Mouse (Mus musculus): Measurements from ENCODE around the gene Smarcc2. TPM values are rescaled to one million over a fixed set of nuclear protein-coding genes. Genes with fewer than 3 reads are reported as not detected.

The Smarcc2 gene
- polyA plus RNA-seq, 1 experiment from 2014 or later: 57.5 TPM

GRCm38 (mm10) chr10:128436376-128436775 lies 22.7 kb upstream of the Smarcc2 start:
- H3K27me3 ChIP-seq (ENCODE audit: control insufficient read depth, insufficient read depth, low read length): no peaks in the 10 kb centered on the region
- no peak overlapping the region; the same call in 1 of the 2 replicates for H3K27ac ChIP-seq (ENCODE audit: low read length)
- H3K4me1 ChIP-seq (ENCODE audit: control insufficient read depth, insufficient read depth, low read length): peaks cover 16% of the 10 kb centered on the region
- no peak overlapping the region for H3K9ac ChIP-seq (ENCODE audit: low read length)
- H3K36me3 ChIP-seq (ENCODE audit: control insufficient read depth, insufficient read depth): peaks cover 34% of the 10 kb centered on the region
- no peak overlapping the region for H3K4me3 ChIP-seq (ENCODE audit: low read length)
- WGBS: 87% methylated on average over 8 of the region's 8 CpGs
- no peaks in the 10 kb centered on the region for H3K9me3 ChIP-seq (replicated peaks; ENCODE audit: control insufficient read depth, low read length)
- ATAC-seq (replicated peaks; ENCODE audit: extremely low read depth, insufficient read depth, low FRiP score): no peak
- H3K4me2 ChIP-seq (ENCODE audit: low read depth, low read length): no peak overlapping the region

- Histone ChIP-seq H3K27ac (ENCODE audit: low read length) (no peak overlapping the region), H3K27me3 (ENCODE audit: control insufficient read depth, insufficient read depth, low read length) (no peaks in the 10 kb centered on the region), H3K4me1 (ENCODE audit: control insufficient read depth, insufficient read depth, low read length) (peaks cover 16% of the 10 kb centered on the region), H3K4me2 (ENCODE audit: low read depth, low read length) (no peak overlapping the region), H3K4me3 (ENCODE audit: low read length) (no peak overlapping the region), H3K9ac (ENCODE audit: low read length) (no peak overlapping the region), H3K36me3 (ENCODE audit: control insufficient read depth, insufficient read depth) (peaks cover 34% of the 10 kb centered on the region), H3K9me3 (replicated peaks; ENCODE audit: control insufficient read depth, low read length) (no peaks in the 10 kb centered on the region)
- 68% methylated on average over 10 of the region's 10 CpGs for WGBS
- no peak; the same call in 1 of the 2 replicates for ATAC-seq (replicated peaks; ENCODE audit: extremely low read depth, insufficient read depth, low FRiP score)
Measured at GRCm38 (mm10) chr10:128438675-128439279, 20.3 kb upstream of the Smarcc2 start.

- ATAC-seq (replicated peaks; ENCODE audit: extremely low read depth, insufficient read depth, low FRiP score): no peak
- peaks cover 34% of the 10 kb centered on the region for H3K36me3 ChIP-seq (ENCODE audit: control insufficient read depth, insufficient read depth)
- WGBS: 56% methylated on average over 10 of the region's 10 CpGs
Measured at GRCm38 (mm10) chr10:128440407-128440806, 18.6 kb upstream of the Smarcc2 start.

GRCm38 (mm10) chr10:128441324-128442119 lies 17.5 kb upstream of the Smarcc2 start:
- whole genome bisulfite sequencing: 90% methylated on average over 10 of the region's 10 CpGs

More at GRCm38 (mm10) chr10:128440407-128440806, 18.6 kb upstream of the Smarcc2 start:
- H3K9ac ChIP-seq (ENCODE audit: low read length): no peak overlapping the region
- H3K27ac ChIP-seq (ENCODE audit: low read length): no peak overlapping the region
- H3K4me1 ChIP-seq (ENCODE audit: control insufficient read depth, insufficient read depth, low read length): peaks cover 9% of the 10 kb centered on the region
- no peaks in the 10 kb centered on the region for H3K9me3 ChIP-seq (replicated peaks; ENCODE audit: control insufficient read depth, low read length)
- no peaks in the 10 kb centered on the region for H3K27me3 ChIP-seq (ENCODE audit: control insufficient read depth, insufficient read depth, low read length)
- no peak overlapping the region for H3K4me2 ChIP-seq (ENCODE audit: low read depth, low read length)
- no peak overlapping the region for H3K4me3 ChIP-seq (ENCODE audit: low read length)

GRCm38 (mm10) chr10:128442718-128443117 lies 16.3 kb upstream of the Smarcc2 start:
- no peak overlapping the region for H3K27ac ChIP-seq (ENCODE audit: low read length)

More at GRCm38 (mm10) chr10:128441324-128442119, 17.5 kb upstream of the Smarcc2 start:
- peaks cover 26% of the 10 kb centered on the region for H3K36me3 ChIP-seq (ENCODE audit: control insufficient read depth, insufficient read depth)
- no peak for ATAC-seq (replicated peaks; ENCODE audit: extremely low read depth, insufficient read depth, low FRiP score)
- H3K4me3 ChIP-seq (ENCODE audit: low read length): no peak overlapping the region
- no peak overlapping the region for H3K9ac ChIP-seq (ENCODE audit: low read length)
- no peaks in the 10 kb centered on the region for H3K27me3 ChIP-seq (ENCODE audit: control insufficient read depth, insufficient read depth, low read length)
- no peaks in the 10 kb centered on the region for H3K9me3 ChIP-seq (replicated peaks; ENCODE audit: control insufficient read depth, low read length)
- no peak overlapping the region for H3K27ac ChIP-seq (ENCODE audit: low read length)
- H3K4me2 ChIP-seq (ENCODE audit: low read depth, low read length): no peak overlapping the region
- no peaks in the 10 kb centered on the region for H3K4me1 ChIP-seq (ENCODE audit: control insufficient read depth, insufficient read depth, low read length)

GRCm38 (mm10) chr10:128444354-128444753 lies 14.7 kb upstream of the Smarcc2 start:
- H3K4me1 ChIP-seq (ENCODE audit: control insufficient read depth, insufficient read depth, low read length): no peaks in the 10 kb centered on the region
- no peak overlapping the region for H3K4me3 ChIP-seq (ENCODE audit: low read length)
- WGBS: 67% methylated on average over 6 of the region's 6 CpGs
- no peak overlapping the region for H3K27ac ChIP-seq (ENCODE audit: low read length)
- peaks cover 7% of the 10 kb centered on the region; the same call in 1 of the 2 replicates for H3K36me3 ChIP-seq (ENCODE audit: control insufficient read depth, insufficient read depth)
- no peaks in the 10 kb centered on the region for H3K27me3 ChIP-seq (ENCODE audit: control insufficient read depth, insufficient read depth, low read length)
- no peak overlapping the region for H3K4me2 ChIP-seq (ENCODE audit: low read depth, low read length)
- H3K9me3 ChIP-seq (replicated peaks; ENCODE audit: control insufficient read depth, low read length): no peaks in the 10 kb centered on the region
- no peak for ATAC-seq (replicated peaks; ENCODE audit: extremely low read depth, insufficient read depth, low FRiP score)
- H3K9ac ChIP-seq (ENCODE audit: low read length): no peak overlapping the region

More at GRCm38 (mm10) chr10:128442718-128443117, 16.3 kb upstream of the Smarcc2 start:
- Histone ChIP-seq H3K4me2 (ENCODE audit: low read depth, low read length) (no peak overlapping the region), H3K36me3 (ENCODE audit: control insufficient read depth, insufficient read depth) (peaks cover 18% of the 10 kb centered on the region), H3K9me3 (replicated peaks; ENCODE audit: control insufficient read depth, low read length) (no peaks in the 10 kb centered on the region), H3K4me1 (ENCODE audit: control insufficient read depth, insufficient read depth, low read length) (no peaks in the 10 kb centered on the region), H3K9ac (ENCODE audit: low read length) (no peak overlapping the region), H3K27me3 (ENCODE audit: control insufficient read depth, insufficient read depth, low read length) (no peaks in the 10 kb centered on the region), H3K4me3 (ENCODE audit: low read length) (no peak overlapping the region)
- no peak for ATAC-seq (replicated peaks; ENCODE audit: extremely low read depth, insufficient read depth, low FRiP score)
- 91% methylated on average over 1 of the region's 1 CpGs for WGBS

GRCm38 (mm10) chr10:128445407-128445806 lies 13.6 kb upstream of the Smarcc2 start:
- WGBS: 62% methylated on average over 4 of the region's 4 CpGs
- no peaks in the 10 kb centered on the region for H3K9me3 ChIP-seq (replicated peaks; ENCODE audit: control insufficient read depth, low read length)
- H3K4me1 ChIP-seq (ENCODE audit: control insufficient read depth, insufficient read depth, low read length): no peaks in the 10 kb centered on the region
- H3K4me2 ChIP-seq (ENCODE audit: low read depth, low read length): no peak overlapping the region
- H3K9ac ChIP-seq (ENCODE audit: low read length): no peak overlapping the region
- H3K36me3 ChIP-seq (ENCODE audit: control insufficient read depth, insufficient read depth): 0 out of 2 replicates have a peak, but pooled peaks cover 3% of the 10 kb centered on the region
- no peak overlapping the region for H3K4me3 ChIP-seq (ENCODE audit: low read length)
- H3K27me3 ChIP-seq (ENCODE audit: control insufficient read depth, insufficient read depth, low read length): no peaks in the 10 kb centered on the region
- no peak overlapping the region for H3K27ac ChIP-seq (ENCODE audit: low read length)
- no peak for ATAC-seq (replicated peaks; ENCODE audit: extremely low read depth, insufficient read depth, low FRiP score)

GRCm38 (mm10) chr10:128451014-128451413 lies 8.0 kb upstream of the Smarcc2 start:
- WGBS: 76% methylated on average over 6 of the region's 6 CpGs
- H3K36me3 ChIP-seq (ENCODE audit: control insufficient read depth, insufficient read depth): no peaks in the 10 kb centered on the region
- no peak overlapping the region for H3K27ac ChIP-seq (ENCODE audit: low read length)
- H3K4me1 ChIP-seq (ENCODE audit: control insufficient read depth, insufficient read depth, low read length): no peaks in the 10 kb centered on the region
- H3K9ac ChIP-seq (ENCODE audit: low read length): no peak overlapping the region
- no peak overlapping the region for H3K4me3 ChIP-seq (ENCODE audit: low read length)
- no peak overlapping the region for H3K4me2 ChIP-seq (ENCODE audit: low read depth, low read length)
- H3K27me3 ChIP-seq (ENCODE audit: control insufficient read depth, insufficient read depth, low read length): no peaks in the 10 kb centered on the region
- H3K9me3 ChIP-seq (replicated peaks; ENCODE audit: control insufficient read depth, low read length): no peaks in the 10 kb centered on the region
- ATAC-seq (replicated peaks; ENCODE audit: extremely low read depth, insufficient read depth, low FRiP score): no peak

GRCm38 (mm10) chr10:128454471-128454870 lies 4.6 kb upstream of the Smarcc2 start:
- Histone ChIP-seq H3K4me2 (ENCODE audit: low read depth, low read length) (no peak overlapping the region), H3K9ac (ENCODE audit: low read length) (no peak overlapping the region), H3K27ac (ENCODE audit: low read length) (no peak overlapping the region), H3K4me3 (ENCODE audit: low read length) (no peak overlapping the region), H3K27me3 (ENCODE audit: control insufficient read depth, insufficient read depth, low read length) (no peaks in the 10 kb centered on the region), H3K9me3 (replicated peaks; ENCODE audit: control insufficient read depth, low read length) (no peaks in the 10 kb centered on the region), H3K36me3 (ENCODE audit: control insufficient read depth, insufficient read depth) (no peaks in the 10 kb centered on the region), H3K4me1 (ENCODE audit: control insufficient read depth, insufficient read depth, low read length) (no peaks in the 10 kb centered on the region)
- 71% methylated on average over 3 of the region's 3 CpGs for WGBS
- no peak for ATAC-seq (replicated peaks; ENCODE audit: extremely low read depth, insufficient read depth, low FRiP score)

All from heart, embryonic 16.5 days (tissue).